Mouse (Mus musculus): Measurements from ENCODE around the gene Pdia4. TPM values are rescaled to one million over a fixed set of nuclear protein-coding genes. Genes with fewer than 3 reads are reported as not detected.

Gene Pdia4
- total and polyA plus RNA-seq, 3 experiments, result 91.4 to 112 TPM; not detected in 1

GRCm38 (mm10) chr6:47827462-47827861 is 14.2 kb upstream of the Pdia4 start:
- peak; percentile 13 for TF ChIP-seq RAD21 (IDR thresholded peaks at IDR 0.05; ENCODE audit: low read depth, low read length)
- no peak; a peak in 1 of 6 replicates for TF ChIP-seq CTCF (IDR thresholded peaks at IDR 0.05 in 2 of 3, conservative IDR thresholded peaks at IDR 0.05 in 1 of 3; ENCODE audit: control insufficient read depth in 1 of 3, insufficient read depth in 1 of 3, low read depth in 2 of 3, low read length in 3 of 3, poor library complexity in 1 of 3, severe bottlenecking in 1 of 3)
- no peaks in the 10 kb centered on the region for H3K9me3 ChIP-seq (replicated peaks; ENCODE audit: insufficient read depth, low read length)
- no peak overlapping the region for H3K4me3 ChIP-seq (ENCODE audit: control insufficient read depth in 1 of 2, insufficient read depth in 1 of 2, low read depth in 2 of 2, low read length in 2 of 2)
- no peaks in the 10 kb centered on the region; the same call in 1 of the 2 replicates for H3K79me2 ChIP-seq (ENCODE audit: control insufficient read depth, insufficient read depth, low read length, poor library complexity)
- peaks cover 0 to 5% of the 10 kb centered on the region in 2 experiments; a peak in 3 of 4 replicates for H3K36me3 ChIP-seq (ENCODE audit: control insufficient read depth in 1 of 2, insufficient read depth in 2 of 2, low read length in 2 of 2)
- no peak overlapping the region for H3K27ac ChIP-seq (ENCODE audit: control insufficient read depth, low read depth, low read length)
- H3K9ac ChIP-seq (ENCODE audit: control insufficient read depth, low read depth, low read length, poor library complexity, severe bottlenecking), result no peak overlapping the region
- DNase-seq (ENCODE audit: low read depth, low spot score), result no peak
- H3K4me1 ChIP-seq (ENCODE audit: control insufficient read depth in 1 of 2, insufficient read depth in 2 of 2, low read length in 2 of 2), result peaks cover 0 to 3% of the 10 kb centered on the region in 2 experiments; a peak in 1 of 4 replicates
- no peaks in the 10 kb centered on the region for H3K27me3 ChIP-seq (ENCODE audit: control insufficient read depth in 1 of 2, insufficient read depth in 2 of 2, low read length in 2 of 2)

- Histone ChIP-seq H3K9me3 (replicated peaks; ENCODE audit: insufficient read depth, low read length) (no peaks in the 10 kb centered on the region), H3K36me3 (ENCODE audit: control insufficient read depth in 1 of 2, insufficient read depth in 2 of 2, low read length in 2 of 2) (peaks cover 0 to 4% of the 10 kb centered on the region in 2 experiments; a peak in 3 of 4 replicates), H3K9ac (ENCODE audit: control insufficient read depth, low read depth, low read length, poor library complexity, severe bottlenecking) (no peak overlapping the region), H3K4me3 (ENCODE audit: control insufficient read depth in 1 of 2, insufficient read depth in 1 of 2, low read depth in 2 of 2, low read length in 2 of 2) (no peak overlapping the region), H3K79me2 (ENCODE audit: control insufficient read depth, insufficient read depth, low read length, poor library complexity) (no peaks in the 10 kb centered on the region), H3K27ac (ENCODE audit: control insufficient read depth, low read depth, low read length) (no peak overlapping the region), H3K4me1 (ENCODE audit: control insufficient read depth in 1 of 2, insufficient read depth in 2 of 2, low read length in 2 of 2) (no peaks in the 10 kb centered on the region; a peak in 2 of 4 replicates), H3K27me3 (ENCODE audit: control insufficient read depth in 1 of 2, insufficient read depth in 2 of 2, low read length in 2 of 2) (no peaks in the 10 kb centered on the region)
- no peak for DNase-seq (ENCODE audit: low read depth, low spot score)
- TF ChIP-seq ZKSCAN1 (IDR thresholded peaks at IDR 0.05; ENCODE audit: low read depth, low read length) (no peak), BHLHE40 (IDR thresholded peaks at IDR 0.05; ENCODE audit: borderline replicate concordance, low read depth, low read length) (no peak), MYC (IDR thresholded peaks at IDR 0.05; ENCODE audit: low read depth, low read length) (no peak), CHD2 (IDR thresholded peaks at IDR 0.05; ENCODE audit: low read length) (no peak), UBTF (IDR thresholded peaks at IDR 0.05; ENCODE audit: borderline replicate concordance, insufficient read depth, low read depth, low read length) (no peak), HCFC1 (IDR thresholded peaks at IDR 0.05; ENCODE audit: low read depth, low read length) (no peak), ZC3H11A (IDR thresholded peaks at IDR 0.05; ENCODE audit: low read depth, low read length) (no peak), POLR2AphosphoS5 (IDR thresholded peaks at IDR 0.05; ENCODE audit: borderline replicate concordance, low read depth, low read length) (no peak), GATA1 (IDR thresholded peaks at IDR 0.05; ENCODE audit: low read depth, low read length) (no peak), POLR2A (IDR thresholded peaks at IDR 0.05; ENCODE audit: control insufficient read depth in 1 of 2, insufficient read depth in 1 of 2, low read depth in 1 of 2, low read length in 2 of 2, poor library complexity in 1 of 2) (no peak), POLR2AphosphoS2 (IDR thresholded peaks at IDR 0.05; ENCODE audit: low read length) (no peak), NELFE (IDR thresholded peaks at IDR 0.05; ENCODE audit: low read depth, low read length) (no peak), ZMIZ1 (IDR thresholded peaks at IDR 0.05; ENCODE audit: low read depth, low read length) (no peak), USF2 (IDR thresholded peaks at IDR 0.05; ENCODE audit: borderline replicate concordance in 1 of 2, insufficient read depth in 1 of 2, low read depth in 1 of 2, low read length in 2 of 2) (no peak), RAD21 (IDR thresholded peaks at IDR 0.05; ENCODE audit: low read depth, low read length) (no peak), MAX (IDR thresholded peaks at IDR 0.05; ENCODE audit: low read length) (no peak), SMC3 (IDR thresholded peaks at IDR 0.05; ENCODE audit: low read depth, low read length) (no peak), EP300 (IDR thresholded peaks at IDR 0.05; ENCODE audit: low read depth in 1 of 2, low read length in 2 of 2) (no peak), TCF12 (IDR thresholded peaks at IDR 0.05; ENCODE audit: low read depth, low read length) (no peak)
Observed at GRCm38 (mm10) chr6:47824241-47824640, 11.0 kb upstream of the Pdia4 start.
